In the genomic region with DNA sequence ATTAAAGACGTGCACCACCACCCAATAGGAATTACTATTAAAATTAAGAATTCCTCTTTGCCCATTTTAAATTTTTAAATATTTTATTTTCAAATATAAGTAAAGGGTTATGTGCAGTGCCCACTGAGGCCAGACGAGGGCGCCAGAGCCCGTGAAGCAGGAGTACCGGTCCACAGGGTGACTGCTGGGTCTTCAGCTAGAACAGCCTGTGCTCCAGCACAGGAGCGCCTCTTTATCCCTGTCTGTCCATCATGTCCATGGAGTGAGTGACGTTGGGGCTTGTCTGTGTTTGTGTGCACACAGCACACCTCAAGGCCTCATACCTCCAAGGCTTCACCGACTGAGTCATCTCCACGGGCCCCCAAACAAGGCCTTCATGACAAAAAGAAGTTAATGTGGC, we compare ENCODE assay signal across 8 mouse cellular contexts. TPM values are rescaled to one million over a fixed set of nuclear protein-coding genes. Genes with fewer than 3 reads are reported as not detected.
DNase-seq lines count a peak whose midpoint lies in the region.

No protein-coding gene starts in this region.

- peaks cover 25% of the 10 kb centered on the region for H3K27me3 ChIP-seq in embryonic facial prominence, embryonic 10.5 days (replicated peaks; ENCODE audit: low read depth, poor library complexity, severe bottlenecking)

- peak overlapping the region; percentile 67 for H3K4me3 ChIP-seq in embryonic facial prominence, embryonic 10.5 days

- peak overlapping the region; percentile 49; the same call in 1 of the 2 replicates for H3K27ac ChIP-seq in embryonic facial prominence, embryonic 10.5 days (replicated peaks)

- no peaks in the 10 kb centered on the region for H3K9me3 ChIP-seq in embryonic facial prominence, embryonic 10.5 days

- intact Hi-C loops in heart, postnatal 14 days (cut with DNase I): loop anchor here (2.0 to 10.0 kb wide), 3 partner anchors 54 to 298 kb away; a partner anchor contains a TSS

- H3K4me1 ChIP-seq in embryonic facial prominence, embryonic 10.5 days: peaks cover 33% of the 10 kb centered on the region

- WGBS in embryonic facial prominence, embryonic 10.5 days: 15% methylated on average over 9 of the region's 9 CpGs

- H3K36me3 ChIP-seq in embryonic facial prominence, embryonic 10.5 days (replicated peaks): peaks cover 18% of the 10 kb centered on the region

- DNase-seq in CD8-positive naive resting alpha-beta T cell, adult 2 months (ENCODE audit: low read depth in 2 of 2, low spot score in 2 of 2): peak; percentile 54 to 74
- peak; percentile 72 for DNase-seq in adrenal gland, adult 2 months
- peak; percentile 81 for DNase-seq in embryonic facial prominence, embryonic 10.5 days (ENCODE audit: low spot score)
- DNase-seq in heart, postnatal 14 days: peak; percentile 72 to 83
- peak; percentile 80 for DNase-seq in layer of hippocampus, adult 11-12 months (ENCODE audit: low spot score)
- peak; percentile 84 for DNase-seq in lung, postnatal 14 days
- peak; percentile 84 for DNase-seq in retina, embryonic 14.5 days (ENCODE audit: low spot score)
- DNase-seq in urinary bladder, postnatal 36 days (ENCODE audit: low spot score in 2 of 2): peak; percentile 55 to 67

RNA-seq across cellular contexts. Expression of a gene that starts 1.7 kb away (rescaled TPM):
- 10 to 100 TPM; 16.7 to 19.1 TPM for total RNA-seq in adrenal gland, adult 2 months (2021)
- 4.4 and 5.3 TPM in 2 replicates for polyA plus RNA-seq in adrenal gland, adult 2 months (2012; rRNA removed)
- polyA plus RNA-seq in embryonic facial prominence, embryonic 10.5 days (2016; fragmentation: Nextera tagmentation; extraction: Ambion mirVana): 28.7 and 32.0 TPM in 2 replicates
- total RNA-seq in heart, postnatal 14 days (2021): 10 to 100 TPM; 10.8 to 12.6 TPM

RNA-seq across cellular contexts. Expression of a gene that starts 4.7 kb away (rescaled TPM):
- total RNA-seq in adrenal gland, adult 2 months (2021): 1 to 10 TPM in 1 of 2 experiments, under 1 TPM in 1; 0.66 to 1.2 TPM
- polyA plus RNA-seq in adrenal gland, adult 2 months (2012; rRNA removed): 4.7 and 5.8 TPM in 2 replicates
- 0.98 and 1.4 TPM in 2 replicates for polyA plus RNA-seq in embryonic facial prominence, embryonic 10.5 days (2016; fragmentation: Nextera tagmentation; extraction: Ambion mirVana)
- under 1 TPM; 0.63 to 0.81 TPM for total RNA-seq in heart, postnatal 14 days (2021)

RNA-seq across cellular contexts. Expression of a gene that starts 7.9 kb away (rescaled TPM):
- total RNA-seq in adrenal gland, adult 2 months (2021): 1 to 10 TPM; 3.0 to 3.6 TPM
- 0.07 TPM in 1 of 2 replicates, not detected in the other for polyA plus RNA-seq in adrenal gland, adult 2 months (2012; rRNA removed)
- 4.1 and 4.7 TPM in 2 replicates for polyA plus RNA-seq in embryonic facial prominence, embryonic 10.5 days (2016; fragmentation: Nextera tagmentation; extraction: Ambion mirVana)
- total RNA-seq in heart, postnatal 14 days (2021): 1 to 10 TPM; 3.3 to 4.1 TPM

RNA-seq across cellular contexts. Expression of a gene that starts 13.1 kb away (rescaled TPM):
- total RNA-seq in adrenal gland, adult 2 months (2021): 1 to 10 TPM in 1 of 2 experiments, under 1 TPM in 1; 0.52 to 1.2 TPM
- polyA plus RNA-seq in adrenal gland, adult 2 months (2012; rRNA removed): 3.2 and 7.8 TPM in 2 replicates
- polyA plus RNA-seq in embryonic facial prominence, embryonic 10.5 days (2016; fragmentation: Nextera tagmentation; extraction: Ambion mirVana): 32.8 and 39.1 TPM in 2 replicates
- 1 to 10 TPM; 1.3 to 3.1 TPM for total RNA-seq in heart, postnatal 14 days (2021)

RNA-seq across cellular contexts. Expression of a gene that starts 29.1 kb away (rescaled TPM):
- 1 to 10 TPM; 1.0 to 2.7 TPM for total RNA-seq in adrenal gland, adult 2 months (2021)
- 2.3 and 2.7 TPM in 2 replicates for polyA plus RNA-seq in adrenal gland, adult 2 months (2012; rRNA removed)
- 63.3 and 69.4 TPM in 2 replicates for polyA plus RNA-seq in embryonic facial prominence, embryonic 10.5 days (2016; fragmentation: Nextera tagmentation; extraction: Ambion mirVana)
- under 1 TPM in 1 of 2 experiments, not detected in 1; 0.74 TPM for total RNA-seq in heart, postnatal 14 days (2021)

Comparison
In these comparisons a context has a peak if more than half of its experiments do, and no peak if none do; other contexts are left out.
1. Peak in every context shown above with its lines: DNase-seq, H3K4me3 ChIP-seq and H3K27ac ChIP-seq.